Mouse (Mus musculus): ENCODE measurements at regions not wholly inside any gene's neighbourhood (a gene's known extent, or its start where the extent isn't known, plus 50 kb on each side); places are given as distances from the start of the nearest gene placed in this dataset.
"Not testable (repeated sequence)": the region's sequence is repeated elsewhere in the genome, so short reads cannot be mapped to it uniquely, and the experiment has no call there.

DNA sequence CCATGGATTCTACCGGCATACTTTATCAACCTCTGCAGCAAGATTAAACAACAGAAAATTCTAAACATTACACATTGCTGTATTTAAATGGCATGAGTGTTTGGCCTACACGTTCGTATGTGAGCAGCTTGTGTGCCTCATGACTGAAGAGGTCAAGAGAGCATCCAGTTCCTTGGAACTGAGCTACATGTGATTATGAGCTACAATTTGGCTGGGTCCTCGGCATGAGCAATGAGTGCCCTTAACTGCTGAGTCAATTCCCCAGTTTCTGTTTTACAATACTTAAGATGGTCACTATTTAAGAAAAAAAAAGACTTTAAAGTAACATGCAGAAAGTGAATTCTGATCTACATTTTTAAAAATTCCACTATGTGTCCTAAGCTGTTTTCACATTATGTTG is 338.4 kb upstream of the Gpc6 start:
- DNase-seq, result peak; percentile 27 to 38

DNA sequence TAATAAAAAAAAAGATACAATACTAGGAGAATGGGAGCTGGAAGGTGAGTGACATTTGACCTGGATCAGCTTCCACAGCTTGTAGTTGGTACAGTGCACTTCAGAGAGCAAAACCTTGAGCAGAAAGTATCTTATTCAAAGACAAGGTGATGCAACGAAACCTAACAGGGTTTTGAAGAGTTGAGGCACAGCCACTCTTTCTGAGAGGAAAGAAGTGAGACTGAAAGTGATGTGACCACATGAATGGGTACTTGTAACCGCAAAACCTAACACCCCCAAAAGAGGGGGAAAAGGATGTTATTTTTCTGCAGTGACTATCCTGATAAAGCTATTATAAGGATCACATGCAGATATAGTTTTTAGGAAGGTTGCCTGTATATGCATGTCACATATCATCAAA is 335.6 kb upstream of the Gpc6 start:
- no peak for DNase-seq

DNA sequence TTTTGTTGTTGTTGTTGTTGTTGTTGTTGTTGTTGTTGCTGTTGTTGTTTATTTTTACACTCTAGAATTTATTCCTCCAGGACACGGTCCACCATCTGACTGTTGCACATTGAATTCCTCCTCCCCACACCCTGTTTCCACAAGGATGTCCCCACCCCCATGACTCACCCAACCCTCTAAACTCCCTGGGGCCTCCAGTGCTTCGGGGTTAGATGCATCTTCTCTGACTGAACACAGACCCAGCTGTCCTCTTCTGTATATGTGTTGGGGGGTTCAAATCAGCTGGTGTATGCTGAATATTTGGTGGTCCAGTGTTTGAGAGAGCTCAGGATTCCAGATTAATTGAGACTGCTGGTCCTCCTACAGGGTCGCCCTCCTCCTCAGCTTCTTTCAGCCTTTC is 335.0 kb upstream of the Gpc6 start:
- DNase-seq, result no peak

- DNase-seq, result no peak
These were observed 317.0 kb upstream of the Gpc6 start for GRCm38 (mm10) chr14:116608130-116608529.

DNA sequence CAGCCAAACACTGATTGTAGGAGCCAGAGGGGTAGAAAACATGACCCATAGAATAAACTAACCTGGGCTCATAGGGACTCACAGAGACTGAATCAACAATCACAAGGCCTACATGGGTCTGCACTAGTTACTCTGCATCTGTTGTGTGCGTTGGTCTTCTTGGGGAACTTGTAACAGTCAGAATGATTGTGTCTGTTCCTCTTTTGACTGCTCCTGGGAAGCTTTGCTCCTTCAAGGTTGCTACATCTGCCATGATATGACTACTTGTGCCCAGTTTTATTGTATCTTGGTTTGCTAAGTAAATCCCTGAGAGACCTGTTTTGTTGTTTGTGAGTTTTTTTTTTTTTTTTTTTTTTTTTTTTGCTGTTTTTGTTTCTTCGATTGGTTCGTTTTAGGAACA is 313.9 kb upstream of the Gpc6 start:
- DNase-seq, result no peak

GRCm38 (mm10) chr14:116632181-116632580 is 292.9 kb upstream of the Gpc6 start:
- no peak for DNase-seq

- DNase-seq, result no peak
These were observed 283.0 kb upstream of the Gpc6 start for GRCm38 (mm10) chr14:116642091-116642490.

GRCm38 (mm10) chr14:116651897-116652296 is 273.2 kb upstream of the Gpc6 start:
- DNase-seq, result no peak

DNA sequence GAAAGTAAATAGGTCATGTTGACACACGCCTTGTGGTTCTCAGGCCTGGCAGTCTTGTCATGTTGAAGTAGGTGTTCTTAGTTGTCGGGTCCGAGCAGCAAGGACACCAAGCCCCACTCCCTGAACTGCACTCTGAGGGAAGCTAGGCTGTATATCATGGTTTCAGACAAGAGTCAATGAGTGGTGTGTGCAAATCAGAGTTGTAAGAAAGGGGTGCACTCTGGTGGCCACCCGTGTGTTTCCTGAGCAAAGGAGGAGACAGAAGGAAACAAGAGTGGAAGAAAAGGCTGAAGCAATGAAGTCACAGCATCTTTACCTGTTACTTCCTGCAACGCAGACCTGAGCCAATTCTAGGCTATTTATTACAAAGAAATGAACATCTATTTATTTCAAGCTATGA is 241.2 kb upstream of the Gpc6 start:
- DNase-seq, result no peak

- DNase-seq, result no peak
These were observed 227.4 kb upstream of the Gpc6 start for GRCm38 (mm10) chr14:116697675-116698074.

DNA sequence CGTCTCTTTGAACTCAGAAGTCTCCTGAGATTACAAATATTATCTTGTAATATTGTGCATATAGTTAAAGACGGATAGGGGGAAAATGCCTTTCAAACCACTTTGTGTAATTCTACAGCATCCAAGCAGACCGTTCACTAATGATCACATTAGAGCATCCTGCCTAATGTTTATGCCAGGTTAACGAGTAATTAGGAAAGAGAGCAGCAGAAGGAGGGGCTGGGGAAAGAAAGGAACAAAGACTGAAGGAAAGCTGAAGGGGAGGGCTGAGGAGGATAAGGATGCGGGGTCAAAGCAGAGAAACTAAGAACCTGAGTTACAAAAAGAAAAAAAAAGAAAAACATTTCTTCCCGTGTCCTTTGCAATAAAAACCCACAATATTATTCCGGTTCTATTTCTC is 226.7 kb upstream of the Gpc6 start:
- DNase-seq, result no peak

DNA sequence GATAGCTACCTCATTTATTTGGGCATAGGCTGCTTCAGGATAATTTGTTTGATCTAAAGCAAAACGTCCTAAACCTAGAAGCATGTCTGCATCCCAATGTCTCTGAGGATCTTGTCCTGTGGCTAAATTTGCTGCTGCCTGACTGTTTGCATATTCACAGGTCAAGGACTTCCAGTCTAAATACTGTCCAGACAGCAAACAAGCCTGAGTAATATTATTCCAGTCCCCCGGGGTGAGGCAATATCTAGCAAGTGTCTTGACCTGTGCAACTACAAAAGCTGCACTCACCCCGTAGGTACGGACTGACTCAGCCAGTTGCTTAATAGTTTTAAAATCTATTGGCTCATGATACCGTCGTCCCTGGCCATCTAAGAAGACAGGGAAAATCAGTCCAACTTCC is 190.5 kb upstream of the Gpc6 start:
- DNase-seq, result not testable (repeated sequence)

GRCm38 (mm10) chr14:116754438-116755157 is 170.5 kb upstream of the Gpc6 start:
- DNase-seq, result no peak

DNA sequence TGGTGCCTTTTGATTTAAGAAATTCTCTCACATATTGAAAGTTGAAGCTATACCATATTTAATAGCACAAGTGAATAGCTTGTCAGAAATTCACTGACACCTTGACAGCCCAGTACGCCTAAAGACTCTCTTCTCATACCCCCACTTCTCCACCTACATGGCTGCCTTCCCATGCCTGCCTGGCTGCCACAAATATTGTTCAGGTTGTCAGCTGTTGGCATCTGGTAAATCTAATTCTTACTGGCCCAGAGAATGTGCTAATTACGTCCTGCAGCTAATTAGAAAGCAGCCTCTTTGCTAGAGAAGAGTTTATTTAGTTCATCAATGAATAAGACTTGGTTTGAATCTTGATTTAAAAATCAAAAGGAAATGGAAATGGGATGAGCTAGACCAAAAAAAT is 163.7 kb upstream of the Gpc6 start:
- no peak for DNase-seq

- no peak for DNase-seq
These were observed 154.0 kb upstream of the Gpc6 start for GRCm38 (mm10) chr14:116771120-116771519.

GRCm38 (mm10) chr14:116771671-116772070 is 153.4 kb upstream of the Gpc6 start:
- DNase-seq, result no peak

DNA sequence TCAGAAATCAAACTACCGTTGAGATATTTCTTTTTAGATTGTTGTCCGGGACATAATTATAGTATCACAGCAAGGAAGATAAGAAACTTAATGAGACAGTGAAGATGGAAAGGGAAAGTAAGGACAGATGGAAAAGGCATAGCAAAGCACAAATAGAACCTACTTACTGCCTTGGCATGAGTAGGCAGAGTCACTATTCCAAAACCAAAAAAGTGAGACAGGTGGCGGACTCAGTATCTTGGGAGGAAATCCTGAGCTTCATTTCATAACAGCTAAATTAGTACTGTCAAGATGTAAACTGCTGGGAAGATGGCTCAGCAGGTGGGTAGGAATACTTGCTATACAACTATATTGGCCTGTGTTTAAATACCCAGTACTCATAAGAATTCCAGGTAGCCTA is 145.5 kb upstream of the Gpc6 start:
- no peak for DNase-seq

- DNase-seq, result no peak
These were observed 141.3 kb upstream of the Gpc6 start for GRCm38 (mm10) chr14:116783840-116784239.

DNA sequence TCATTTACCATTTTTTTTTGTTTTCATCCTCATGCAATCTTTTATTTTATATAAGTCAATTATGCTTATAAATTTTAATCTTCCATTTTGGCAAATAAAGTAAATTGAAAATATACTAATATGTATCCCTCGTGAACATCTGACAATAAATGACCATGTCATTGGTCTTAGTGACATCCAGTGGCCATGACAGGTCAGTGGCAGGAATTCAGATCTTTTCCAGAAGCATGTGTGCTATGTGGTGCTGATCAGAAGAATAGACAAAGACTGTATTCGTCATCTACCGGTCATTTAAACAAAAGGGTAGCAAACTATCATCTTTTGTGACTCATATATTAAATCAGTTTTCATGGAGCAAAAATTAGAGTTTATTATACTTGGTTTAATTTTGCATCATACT is 118.6 kb upstream of the Gpc6 start:
- DNase-seq, result no peak

DNA sequence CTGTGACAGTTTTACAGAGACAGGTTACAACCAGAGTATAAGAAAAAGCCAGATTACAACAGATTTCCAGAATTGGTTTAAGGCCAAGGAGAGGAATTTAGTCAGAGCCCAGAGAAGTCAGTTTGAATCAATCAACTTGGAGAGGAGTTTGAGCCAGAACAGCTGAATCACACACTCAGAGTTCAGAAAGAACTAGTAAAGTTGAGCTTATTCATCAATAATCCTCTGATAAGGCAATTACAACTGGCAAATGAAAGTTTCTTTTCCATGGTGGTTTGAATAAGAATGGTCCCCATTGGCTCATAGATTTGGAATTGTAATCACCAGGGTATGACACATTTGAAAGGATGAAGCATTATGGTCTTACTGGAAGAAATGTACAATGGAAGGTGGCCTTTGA is 116.5 kb upstream of the Gpc6 start:
- DNase-seq, result no peak

GRCm38 (mm10) chr14:116810661-116811345 is 114.3 kb upstream of the Gpc6 start:
- peak; percentile 8 to 14 for DNase-seq

GRCm38 (mm10) chr14:116837235-116837634 is 87.9 kb upstream of the Gpc6 start:
- no peak for DNase-seq

DNA sequence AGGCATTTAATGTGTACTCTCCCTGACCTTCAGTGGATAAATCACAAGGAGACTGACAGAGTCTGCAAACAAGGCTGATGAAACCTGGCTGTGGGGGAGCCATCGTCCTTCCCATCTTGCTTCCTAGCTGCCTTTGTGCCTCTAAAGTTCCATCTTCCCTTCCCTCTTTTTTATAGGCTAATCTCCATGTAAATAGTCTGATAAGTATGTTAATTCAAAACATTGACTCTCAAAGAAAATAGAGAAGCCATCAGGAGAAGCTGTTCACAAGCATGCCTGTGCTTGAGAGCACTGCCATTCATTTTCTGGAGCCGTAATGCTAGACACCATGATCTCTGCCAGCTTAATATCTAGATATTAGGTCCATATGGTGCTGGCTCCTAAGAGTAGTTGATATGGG is 55.7 kb upstream of the Gpc6 start:
- DNase-seq, result no peak

DNA sequence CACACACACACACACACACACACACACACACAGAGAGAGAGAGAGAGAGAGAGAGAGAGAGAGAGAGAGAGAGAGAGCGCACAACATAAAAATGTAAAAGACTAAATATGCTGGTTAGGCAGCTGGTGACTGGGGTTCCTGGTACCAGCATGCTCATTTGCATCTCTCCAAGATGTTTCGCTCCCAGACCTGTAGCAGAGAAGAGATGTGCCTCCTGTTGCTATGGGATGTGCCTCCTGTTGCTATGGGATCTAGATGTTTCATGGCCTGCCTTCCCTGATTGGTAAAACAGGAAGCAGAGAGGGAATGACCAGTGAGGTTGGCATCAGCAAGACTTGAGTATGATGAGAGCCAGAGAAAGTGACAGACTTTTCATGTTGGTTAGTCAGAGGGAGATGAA is 55.1 kb upstream of the Gpc6 start:
- DNase-seq, result no peak
